In the genomic region with DNA sequence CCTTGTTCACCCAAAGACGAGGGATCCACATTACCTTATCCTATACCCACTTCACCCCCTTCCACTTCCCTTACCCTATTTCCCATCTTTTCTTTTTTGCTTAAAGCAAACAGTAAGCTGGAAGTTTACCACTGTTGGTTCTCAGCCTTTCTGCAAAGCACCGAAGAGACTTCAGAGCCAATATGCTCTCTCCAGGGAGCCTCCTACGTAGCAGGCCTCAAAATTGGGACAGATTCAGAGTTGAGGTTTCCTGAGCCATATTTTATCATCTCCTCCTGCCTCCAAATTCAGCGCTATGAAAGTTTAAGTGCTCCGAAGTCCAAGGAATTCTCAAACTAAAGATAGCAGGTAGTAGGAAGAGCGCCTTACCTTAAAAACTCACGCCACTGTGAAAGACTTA, we compare ENCODE assay signal across 24 mouse cellular contexts. TPM values are rescaled to one million over a fixed set of nuclear protein-coding genes. Genes with fewer than 3 reads are reported as not detected.
A peak's percentile ranks its signal among the peaks of the same experiment; 100 is the strongest.
DNase-seq lines count a peak whose midpoint lies in the region; ATAC-seq and TF ChIP-seq lines count a peak whose summit lies in the region.
"Had no signal": no experiment of that assay in that cellular context is flagged by ENCODE, and none has a peak within 500 bp of the region (broad histone marks: within the 10 kb centered on the region; RNA-seq: fewer than 3 reads in every experiment).

No protein-coding gene starts in this region.

- H3K36me3 ChIP-seq in heart, embryonic 13.5 days = no peaks in the 10 kb centered on the region
- H3K36me3 ChIP-seq: embryonic facial prominence, embryonic 12.5 days; embryonic facial prominence, embryonic 15.5 days; heart, embryonic 15.5 days; hindbrain, embryonic 13.5 days; intestine, embryonic 15.5 days had no signal

- H3K4me2 ChIP-seq in heart, embryonic 13.5 days = no peak overlapping the region
- H3K4me2 ChIP-seq: embryonic facial prominence, embryonic 12.5 days; embryonic facial prominence, embryonic 15.5 days; heart, embryonic 11.5 days; heart, embryonic 15.5 days; hindbrain, embryonic 13.5 days; intestine, embryonic 15.5 days had no signal

- peaks cover 41% of the 10 kb centered on the region for H3K4me1 ChIP-seq in heart, embryonic 13.5 days
- H3K4me1 ChIP-seq: embryonic facial prominence, embryonic 12.5 days; embryonic facial prominence, embryonic 15.5 days; hindbrain, embryonic 13.5 days; intestine, embryonic 15.5 days had no signal

- 79% methylated on average over 7 of the region's 7 CpGs for WGBS in heart, embryonic 13.5 days

- intact Hi-C loops in heart, postnatal 25 days (cut with DNase I) = no loop called here

- DNase-seq in heart, postnatal 25 days (ENCODE audit: low spot score) = no peak
- peak; percentile 16 to 25 for DNase-seq in layer of hippocampus, adult 2 months (ENCODE audit: low spot score in 2 of 2)
- no peak for DNase-seq in layer of hippocampus, adult 9-10 months (ENCODE audit: low spot score)
- DNase-seq in right cerebral cortex, postnatal 25 days = peak; percentile 20
- no peak for DNase-seq in right cerebral cortex, postnatal 4 days
- DNase-seq in spleen, postnatal 14 days (ENCODE audit: low spot score in 2 of 2) = no peak
- DNase-seq: adrenal gland, adult 2 months; adrenal gland, postnatal 36 days; cerebellum, adult 11 months; cerebellum, postnatal 25 days; forebrain, postnatal 0 days; gastrocnemius, postnatal 10 days; gastrocnemius, postnatal 36 days; heart, adult 2 months had no signal

- ATAC-seq in heart, embryonic 13.5 days (ENCODE audit: extremely low read depth, insufficient number of reproducible peaks, low FRiP score, low TSS enrichment) = no peak
- ATAC-seq: CD4-positive, CD25-positive, alpha-beta regulatory T cell, adult 4 months; forebrain, embryonic 14.5 days; forebrain, postnatal 0 days; hindbrain, embryonic 16.5 days; intestine, embryonic 15.5 days had no signal

- H3K4me3 ChIP-seq in heart, embryonic 13.5 days = no peak overlapping the region
- no peak overlapping the region for H3K4me3 ChIP-seq in layer of hippocampus, adult 2 months
- H3K4me3 ChIP-seq: embryonic facial prominence, embryonic 12.5 days; embryonic facial prominence, embryonic 15.5 days; heart, adult 2 months; heart, embryonic 15.5 days; hindbrain, embryonic 13.5 days; intestine, embryonic 15.5 days had no signal

- H3K9ac ChIP-seq in heart, embryonic 13.5 days = no peak overlapping the region
- H3K9ac ChIP-seq: embryonic facial prominence, embryonic 12.5 days; embryonic facial prominence, embryonic 15.5 days; forebrain, postnatal 0 days; heart, embryonic 15.5 days; hindbrain, embryonic 13.5 days; intestine, embryonic 15.5 days had no signal

- TF ChIP-seq CTCF in layer of hippocampus, adult 2 months (conservative IDR thresholded peaks at IDR 0.05) = no peak

- peak overlapping the region; percentile 12; the same call in 1 of the 2 replicates for H3K27ac ChIP-seq in heart, embryonic 13.5 days (replicated peaks)
- H3K27ac ChIP-seq in layer of hippocampus, adult 2 months = no peak overlapping the region
- H3K27ac ChIP-seq: embryonic facial prominence, embryonic 12.5 days; embryonic facial prominence, embryonic 15.5 days; hindbrain, embryonic 13.5 days; intestine, embryonic 15.5 days had no signal

- H3K27me3 ChIP-seq in heart, embryonic 13.5 days (replicated peaks) = no peaks in the 10 kb centered on the region
- H3K27me3 ChIP-seq: embryonic facial prominence, embryonic 12.5 days; embryonic facial prominence, embryonic 15.5 days; heart, embryonic 15.5 days; hindbrain, embryonic 13.5 days; intestine, embryonic 15.5 days had no signal

- no peaks in the 10 kb centered on the region for H3K9me3 ChIP-seq in heart, embryonic 13.5 days
- H3K9me3 ChIP-seq: embryonic facial prominence, embryonic 12.5 days; embryonic facial prominence, embryonic 15.5 days; heart, embryonic 15.5 days; hindbrain, embryonic 13.5 days; intestine, embryonic 15.5 days had no signal

RNA-seq across cellular contexts. Expression of a gene that starts 14.6 kb away (rescaled TPM):
- 50.9 and 55.0 TPM in 2 replicates for polyA plus RNA-seq in heart, embryonic 13.5 days (2015; fragmentation: Nextera tagmentation; extraction: Ambion mirVana)
- total RNA-seq in heart, postnatal 25 days (2021) = 1 to 10 TPM; 4.6 to 5.4 TPM
- 10 to 100 TPM; 50.4 to 51.9 TPM for total RNA-seq in layer of hippocampus, adult 2 months (2021)

Comparison
In these comparisons a context has a peak if more than half of its experiments do, and no peak if none do; other contexts are left out.
1. DNase-seq: peak in layer of hippocampus, adult 2 months (2 of 2) and right cerebral cortex, postnatal 25 days (single experiment); none in heart, postnatal 25 days (single experiment), layer of hippocampus, adult 9-10 months (single experiment), right cerebral cortex, postnatal 4 days (single experiment) and spleen, postnatal 14 days (0 of 2).
2. RNA of a gene that starts 14.6 kb away (total RNA-seq): 50.4 to 51.9 TPM in layer of hippocampus, adult 2 months; 4.6 to 5.4 TPM in heart, postnatal 25 days; every median in the first group is over 4 times any median in the second.